Mouse (Mus musculus): ENCODE results near the gene Ddx39b.

The Ddx39b gene

GRCm38 (mm10) chr17:35262664-35263522, 21.3 kb downstream of the Ddx39b start, which contains the start of gene H2-D1:
TSS of gene H2-D1 (plus strand) at chr17:35262730.
- peak; percentile 97 to 99 for DNase-seq

- peak in 1 of 2 experiments; percentile 40 for DNase-seq
These were observed 22.0 kb downstream of the Ddx39b start for GRCm38 (mm10) chr17:35263523-35263883.

GRCm38 (mm10) chr17:35267399-35268086, 26.0 kb downstream of the Ddx39b start:
- no peak for DNase-seq

- DNase-seq = peak; percentile 85 to 89
These were observed 28.3 kb downstream of the Ddx39b start for GRCm38 (mm10) chr17:35269653-35270347.

- DNase-seq = no peak
These were observed 30.7 kb downstream of the Ddx39b start for GRCm38 (mm10) chr17:35272249-35272648.

GRCm38 (mm10) chr17:35274770-35275169, 33.2 kb downstream of the Ddx39b start:
- peak; percentile 93 to 95 for DNase-seq

GRCm38 (mm10) chr17:35276304-35276864, 34.8 kb downstream of the Ddx39b start:
- DNase-seq = peak in 1 of 2 experiments; percentile 15

GRCm38 (mm10) chr17:35278049-35278448, 36.5 kb downstream of the Ddx39b start:
- DNase-seq = no peak

GRCm38 (mm10) chr17:35278957-35279688, 37.6 kb downstream of the Ddx39b start:
- DNase-seq = no peak

GRCm38 (mm10) chr17:35280276-35280675, 38.7 kb downstream of the Ddx39b start:
- DNase-seq = no peak

GRCm38 (mm10) chr17:35285431-35285830, 43.9 kb downstream of the Ddx39b start:
- DNase-seq = no peak

- DNase-seq = peak; percentile 80 to 83
These were observed 54.2 kb downstream of the Ddx39b start for GRCm38 (mm10) chr17:35295796-35296195.

- DNase-seq = peak in 1 of 2 experiments; percentile 29
These were observed 58.9 kb downstream of the Ddx39b start for GRCm38 (mm10) chr17:35300261-35300945.

- DNase-seq = peak; percentile 95 to 96
These were observed 60.2 kb downstream of the Ddx39b start for GRCm38 (mm10) chr17:35301645-35302258.

GRCm38 (mm10) chr17:35303271-35303670, 61.7 kb downstream of the Ddx39b start:
- DNase-seq = no peak

All from kidney, postnatal 4 days (tissue).